Mouse (Mus musculus): ENCODE results near the gene Xlr4a. TPM values are rescaled to one million over a fixed set of nuclear protein-coding genes. Genes with fewer than 3 reads are reported as not detected.
"Not testable (repeated sequence)": the region's sequence is repeated elsewhere in the genome, so short reads cannot be mapped to it uniquely, and the experiment has no call there.

Xlr4a gene
- total RNA-seq (2021) = 1 to 10 TPM in 1 of 2 experiments, not detected in 1; 2.0 TPM
- not detected in 2 replicates for polyA plus RNA-seq (2012; rRNA removed)
- long read RNA-seq, partial matches to known transcripts = 0 of 1 reads
- long read RNA-seq, other reads (novel, unspliced or antisense) = 1 of 1 reads

GRCm38 (mm10) chrX:73082267-73083055, at the start of gene Xlr4a:
Gene Xlr4a, minus strand, starts transcription at chrX:73082478.
- not testable (repeated sequence) for DNase-seq

DNA sequence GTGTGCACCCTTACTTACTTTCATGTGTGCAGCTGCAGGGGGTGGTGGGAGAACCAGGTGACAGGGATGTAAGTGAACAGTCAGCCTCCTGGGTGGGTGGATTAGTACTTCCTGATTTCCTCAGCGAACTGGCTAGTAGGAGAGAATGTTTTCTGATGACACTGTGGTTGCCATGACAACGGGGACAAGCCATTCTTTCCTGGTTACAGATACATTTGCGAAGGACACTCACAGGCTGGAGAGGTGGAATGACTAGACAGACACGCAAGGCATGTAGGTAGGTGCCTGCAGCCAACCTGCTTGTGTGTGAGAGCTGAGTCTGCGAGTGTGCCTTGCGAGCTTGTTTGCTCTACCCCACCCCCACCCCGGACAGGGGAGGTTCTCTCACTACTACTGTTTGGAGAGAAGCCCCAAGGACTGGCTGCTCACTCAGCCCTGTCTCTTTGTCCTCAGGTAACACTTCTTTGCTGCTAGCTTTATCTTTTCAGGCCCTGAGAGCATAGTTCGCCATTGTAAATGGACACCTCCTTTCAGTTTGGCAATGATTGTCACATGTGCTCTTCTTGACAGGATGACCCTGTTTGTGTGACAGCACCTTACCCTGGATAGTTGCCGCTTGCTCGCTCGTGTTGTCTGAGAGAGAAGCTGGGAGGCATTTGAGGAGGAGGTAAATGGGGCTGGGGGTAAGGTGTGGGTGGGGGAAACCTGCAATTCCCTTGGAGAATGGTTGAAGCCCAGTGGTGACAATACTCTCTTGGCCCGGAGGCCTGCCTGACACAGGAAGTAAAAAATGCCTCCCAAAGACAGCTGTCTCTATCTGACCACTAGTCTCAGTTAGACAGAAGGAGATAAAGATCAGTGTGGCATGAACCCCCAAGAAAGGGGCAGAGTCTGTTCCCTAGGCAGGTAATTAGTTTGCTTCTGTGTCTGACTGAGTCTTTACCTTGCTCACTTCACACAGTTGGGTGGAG, 40.9 kb upstream of the Xlr4a start:
- not testable (repeated sequence) for DNase-seq

- not testable (repeated sequence) for DNase-seq
Observed at GRCm38 (mm10) chrX:73116747-73117146, 34.5 kb upstream of the Xlr4a start, which contains the start of gene Gm14685. Gene Gm14685, plus strand, starts transcription at chrX:73117047.

DNA sequence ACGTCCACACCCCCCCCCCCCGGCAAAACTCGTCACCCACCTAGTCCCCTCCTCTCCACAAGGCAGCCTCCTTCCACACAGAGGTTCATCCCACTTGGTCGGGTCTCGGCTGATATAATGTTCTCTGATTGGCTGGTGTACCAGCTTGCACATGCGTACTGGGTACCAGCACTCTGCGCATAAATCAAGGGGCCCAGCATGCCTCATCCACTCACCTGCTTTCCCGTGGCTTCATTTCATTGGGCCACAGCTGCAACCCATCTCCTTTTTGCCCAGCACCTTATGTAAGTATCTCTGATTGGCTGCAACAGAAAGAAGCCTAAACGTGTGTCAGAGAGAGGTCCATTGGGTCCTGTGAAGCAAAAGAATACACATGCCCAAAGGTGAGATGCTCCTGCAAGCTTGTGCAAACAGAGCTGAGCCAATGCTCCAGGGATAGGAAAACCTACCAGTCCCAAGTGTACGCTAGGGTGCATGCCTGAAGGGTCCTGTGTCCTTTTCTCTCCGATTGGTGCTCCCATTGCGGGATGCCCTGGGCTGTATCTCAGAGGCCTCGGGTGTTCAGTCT, 14.7 kb upstream of the Xlr4a start, which contains the start of gene Xlr3a:
Xlr3a (minus strand) TSS at position 155 of the 568 bp plus-strand sequence.
- not testable (repeated sequence) for DNase-seq

- DNase-seq = not testable (repeated sequence)
Observed at GRCm38 (mm10) chrX:73066765-73067312, 15.4 kb downstream of the Xlr4a start.

- DNase-seq = no peak
Observed at GRCm38 (mm10) chrX:73064415-73064793, 17.9 kb downstream of the Xlr4a start, which contains the start of gene Pnma3. Gene Pnma3, plus strand, starts transcription at chrX:73064787.

DNA sequence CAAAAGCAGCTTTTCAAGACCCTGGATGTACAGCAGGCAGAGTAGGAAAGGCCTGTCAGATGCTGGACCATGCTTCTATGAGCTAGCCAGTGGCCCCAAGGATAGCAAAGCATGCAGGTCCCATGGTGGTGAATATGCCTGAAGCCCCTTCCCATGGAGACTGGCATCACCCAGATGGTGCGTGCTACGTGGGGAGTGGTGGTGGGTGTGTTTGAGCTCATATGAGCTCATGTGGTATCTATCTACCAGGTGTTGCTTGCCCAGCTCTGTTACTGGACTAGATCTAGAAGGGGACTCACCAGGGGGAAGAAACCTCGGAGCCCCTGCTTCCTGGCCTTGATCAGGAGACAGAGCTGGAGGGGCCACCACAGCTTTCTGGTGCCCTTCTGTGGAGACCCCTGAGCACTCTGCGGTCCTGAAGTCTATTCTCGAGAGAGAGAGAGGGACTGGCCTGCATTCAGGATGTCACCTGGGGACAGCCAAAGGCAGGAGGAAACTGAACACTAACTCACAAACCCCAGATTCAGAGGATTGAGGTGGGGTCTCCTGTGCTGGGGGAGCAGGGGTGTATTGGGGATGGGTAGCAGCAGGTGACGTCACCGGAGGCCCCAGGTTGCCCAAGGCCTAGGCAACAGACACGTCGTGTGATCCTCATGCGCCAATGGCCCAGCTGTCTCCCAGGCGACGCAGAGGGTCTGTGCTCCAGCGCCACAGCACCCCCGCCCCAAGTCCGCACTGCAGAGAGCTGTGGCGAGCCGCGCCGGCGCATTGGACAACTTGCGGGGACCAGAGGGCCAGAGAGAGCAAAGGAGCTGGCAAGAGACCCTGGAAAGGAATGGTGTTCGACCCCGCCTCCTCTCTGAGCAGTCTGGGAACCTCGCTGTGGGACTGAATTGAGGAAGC, 18.5 kb downstream of the Xlr4a start:
- no peak for DNase-seq

GRCm38 (mm10) chrX:73062323-73062722, 20.0 kb downstream of the Xlr4a start:
- DNase-seq = no peak

DNA sequence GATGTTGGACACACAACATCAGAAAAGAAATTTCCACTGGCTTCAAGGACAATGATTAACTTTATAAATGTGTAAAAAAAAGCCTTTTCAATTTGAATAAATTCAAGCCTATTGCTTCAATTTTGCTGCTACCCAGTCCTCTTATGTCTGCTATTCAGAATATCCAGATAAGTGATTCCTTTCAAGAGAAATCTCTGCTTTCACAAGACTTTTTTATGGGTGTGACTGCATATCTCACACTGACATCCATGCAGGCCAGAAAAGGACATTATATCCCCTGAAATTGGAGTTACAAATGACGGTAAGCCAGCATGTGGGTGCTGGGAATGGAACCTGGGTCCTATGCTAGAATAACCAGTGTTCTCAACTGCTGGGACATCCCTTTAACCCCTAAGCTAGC, 20.8 kb downstream of the Xlr4a start:
- DNase-seq = no peak

- peak; percentile 92 for DNase-seq
Observed at GRCm38 (mm10) chrX:73053860-73054563, 28.3 kb downstream of the Xlr4a start.

GRCm38 (mm10) chrX:73039666-73040065, 42.6 kb downstream of the Xlr4a start:
- DNase-seq = no peak

DNA sequence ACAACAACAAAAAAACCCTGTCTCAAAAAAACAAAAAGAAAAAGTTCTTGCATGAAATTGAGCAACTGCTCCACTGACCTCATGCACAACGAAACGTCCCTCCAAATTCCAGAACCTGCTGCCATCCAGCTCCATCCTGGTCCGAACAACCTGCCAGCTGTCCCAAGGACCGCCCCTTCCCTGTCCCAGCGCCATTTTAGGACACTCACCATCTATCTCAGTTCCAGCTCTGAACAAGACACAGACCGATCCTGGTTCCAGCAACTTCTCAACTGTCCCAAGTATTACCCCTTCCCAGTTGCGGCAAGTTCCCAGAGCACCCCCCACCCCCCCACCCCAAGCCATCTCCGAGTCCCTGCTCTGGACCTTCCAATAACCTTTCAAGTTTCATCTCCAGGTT, 43.4 kb downstream of the Xlr4a start:
- no peak for DNase-seq

DNA sequence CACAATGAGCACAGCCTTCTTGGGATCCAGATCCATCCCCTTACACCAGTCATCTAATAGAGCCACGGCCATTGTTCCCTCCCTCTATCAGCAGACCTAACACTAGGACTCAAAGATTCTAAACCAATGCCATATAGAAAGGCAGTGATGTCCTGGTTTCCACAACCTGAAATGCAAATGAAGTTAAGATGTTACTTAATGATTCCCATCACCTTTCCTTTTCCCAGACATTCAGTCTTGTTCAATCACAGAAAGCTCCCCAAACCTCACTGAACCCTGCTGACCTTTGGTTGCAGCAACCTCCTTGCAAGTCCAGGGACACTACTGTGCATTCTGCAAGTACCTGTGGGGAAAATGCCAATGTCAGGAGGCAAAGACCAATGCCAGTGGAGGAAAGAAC, 45.3 kb downstream of the Xlr4a start, which contains the start of gene Pnma5:
Pnma5 (minus strand) TSS at position 101 of the 400 bp plus-strand sequence.
- no peak for DNase-seq

Other genes starting within 250 kb of the Xlr4a start
- 10 to 100 TPM; 44.1 to 53.6 TPM for gene Cetn2, start 164.1 kb downstream of the Xlr4a start, total RNA-seq (2021)
- gene Cetn2, start 164.1 kb downstream of the Xlr4a start, polyA plus RNA-seq (2012; rRNA removed) = 1.6 and 2.1 TPM in 2 replicates
- gene Nsdhl, start 163.9 kb downstream of the Xlr4a start, total RNA-seq (2021) = 10 to 100 TPM; 35.5 to 69.9 TPM
- gene Nsdhl, start 163.9 kb downstream of the Xlr4a start, polyA plus RNA-seq (2012; rRNA removed) = 10.7 and 18.0 TPM in 2 replicates
- 1 to 10 TPM; 2.4 to 3.6 TPM for gene Zfp185, start 95.1 kb downstream of the Xlr4a start, total RNA-seq (2021)
- gene Zfp185, start 95.1 kb downstream of the Xlr4a start, polyA plus RNA-seq (2012; rRNA removed) = 2.4 and 2.5 TPM in 2 replicates
- under 1 TPM; 0.24 to 0.32 TPM for gene Pnma5, start 45.4 kb downstream of the Xlr4a start, total RNA-seq (2021)
- gene Pnma5, start 45.4 kb downstream of the Xlr4a start, polyA plus RNA-seq (2012; rRNA removed) = not detected in 2 replicates
- gene Pnma3, start 17.7 kb downstream of the Xlr4a start, total RNA-seq (2021) = under 1 TPM; 0.14 to 0.41 TPM
- 0.17 and 0.19 TPM in 2 replicates for gene Pnma3, start 17.7 kb downstream of the Xlr4a start, polyA plus RNA-seq (2012; rRNA removed)
- gene Xlr3a, start 14.6 kb upstream of the Xlr4a start, total RNA-seq (2021) = 1 to 10 TPM in 1 of 2 experiments, not detected in 1; 3.5 TPM
- gene Xlr3a, start 14.6 kb upstream of the Xlr4a start, polyA plus RNA-seq (2012; rRNA removed) = 0.92 TPM in 1 of 2 replicates, not detected in the other
- not detected for gene Gm14685, start 34.6 kb upstream of the Xlr4a start, total RNA-seq (2021)
- not detected in 2 replicates for gene Gm14685, start 34.6 kb upstream of the Xlr4a start, polyA plus RNA-seq (2012; rRNA removed)
- gene Xlr5b, start 66.3 kb upstream of the Xlr4a start, total RNA-seq (2021) = not detected
- not detected in 2 replicates for gene Xlr5b, start 66.3 kb upstream of the Xlr4a start, polyA plus RNA-seq (2012; rRNA removed)
- gene DXBay18, start 67.0 kb upstream of the Xlr4a start, total RNA-seq (2021) = under 1 TPM; 0.12 to 0.31 TPM
- gene DXBay18, start 67.0 kb upstream of the Xlr4a start, polyA plus RNA-seq (2012; rRNA removed) = not detected in 2 replicates
- not detected for gene Spin2d, start 94.5 kb upstream of the Xlr4a start, total RNA-seq (2021)
- gene Spin2d, start 94.5 kb upstream of the Xlr4a start, polyA plus RNA-seq (2012; rRNA removed) = not detected in 2 replicates
- gene Xlr3b, start 109.7 kb upstream of the Xlr4a start, total RNA-seq (2021) = 10 to 100 TPM in 1 of 2 experiments, 1 to 10 TPM in 1; 1.8 to 10.8 TPM
- 0.17 and 0.19 TPM in 2 replicates for gene Xlr3b, start 109.7 kb upstream of the Xlr4a start, polyA plus RNA-seq (2012; rRNA removed)
- gene Xlr4b, start 131.9 kb upstream of the Xlr4a start, total RNA-seq (2021) = 1 to 10 TPM in 1 of 2 experiments, under 1 TPM in 1; 0.61 to 1.1 TPM
- gene Xlr4b, start 131.9 kb upstream of the Xlr4a start, polyA plus RNA-seq (2012; rRNA removed) = 0.06 TPM in 1 of 2 replicates, not detected in the other
- gene F8a, start 145.8 kb upstream of the Xlr4a start, total RNA-seq (2021) = 10 to 100 TPM in 1 of 2 experiments, 1 to 10 TPM in 1; 8.0 to 11.8 TPM
- gene F8a, start 145.8 kb upstream of the Xlr4a start, polyA plus RNA-seq (2012; rRNA removed) = 50.8 and 53.5 TPM in 2 replicates
- gene Xlr4c, start 160.7 kb upstream of the Xlr4a start, total RNA-seq (2021) = 1 to 10 TPM in 1 of 2 experiments, not detected in 1; 1.7 TPM
- not detected in 2 replicates for gene Xlr4c, start 160.7 kb upstream of the Xlr4a start, polyA plus RNA-seq (2012; rRNA removed)
- under 1 TPM in 1 of 2 experiments, not detected in 1; 0.32 TPM for gene Xlr3c, start 182.9 kb upstream of the Xlr4a start, total RNA-seq (2021)
- not detected in 2 replicates for gene Xlr3c, start 182.9 kb upstream of the Xlr4a start, polyA plus RNA-seq (2012; rRNA removed)
- under 1 TPM in 1 of 2 experiments, not detected in 1; 0.49 TPM for gene Xlr5a, start 210.5 kb upstream of the Xlr4a start, total RNA-seq (2021)
- gene Xlr5a, start 210.5 kb upstream of the Xlr4a start, polyA plus RNA-seq (2012; rRNA removed) = not detected in 2 replicates
- gene Xlr5c, start 210.5 kb upstream of the Xlr4a start, total RNA-seq (2021) = not detected
- 0.25 TPM in 1 of 2 replicates, not detected in the other for gene Xlr5c, start 210.5 kb upstream of the Xlr4a start, polyA plus RNA-seq (2012; rRNA removed)

Measured in adrenal gland, adult 2 months (tissue).